Mouse (Mus musculus) liver, embryonic 14.5 days (tissue): ENCODE measurements at regions not wholly inside any gene's neighbourhood (a gene's known extent, or its start where the extent isn't known, plus 50 kb on each side); places are given as distances from the start of the nearest gene placed in this dataset.
A peak's percentile ranks its signal among the peaks of the same experiment; 100 is the strongest.

ENCODE experiments used
- ATAC-seq: fragments of 200-750 bp; cut with Nextera tagmentation; 2 replicates; pipeline ENCODE4 v1.8.0; 2017; ENCODE audit warnings: moderate number of reproducible peaks, mild to moderate bottlenecking, moderate library complexity; ENCODE audit not compliant: insufficient read depth
- DNase-seq, 3 experiments: peaks; one replicate each; pipeline ENCODE4 v3.0.0-alpha.2; 2012 to 2013; ENCODE audit warnings: low read depth in 3 of 3, low spot score in 3 of 3
- H3K27ac ChIP-seq: fragments of 300-500 bp; sonication (generic); 2 replicates; pipeline ENCODE4 v1.5.1; 2014; ENCODE audit warnings: moderate library complexity, mild to moderate bottlenecking, control low read depth, inconsistent platforms
- H3K27me3 ChIP-seq: fragments of 300-500 bp; sonication (generic); 2 replicates; pipeline ENCODE4 v1.6.1; 2014; ENCODE audit warnings: mild to moderate bottlenecking, low read length, moderate library complexity; ENCODE audit not compliant: control insufficient read depth, insufficient read depth
- H3K36me3 ChIP-seq: fragments of 300-500 bp; sonication (generic); replicated peaks from 2 replicates; pipeline ENCODE4 v1.6.1; 2014; ENCODE audit warnings: low read depth; ENCODE audit not compliant: control insufficient read depth, insufficient read depth
- H3K4me1 ChIP-seq, 2 experiments: fragments of 200-500 bp in 1 of 2; fragments of 300-500 bp in 1 of 2; sonication (generic) in 1 of 2; replicated peaks; 2 replicates each; pipeline ENCODE4 v1.6.1; 2012 to 2014; ENCODE audit warnings: antibody characterized with exemption in 1 of 2, inconsistent platforms in 1 of 2, low read length in 1 of 2; ENCODE audit not compliant: control insufficient read depth in 2 of 2, insufficient read depth in 2 of 2
- H3K4me2 ChIP-seq: fragments of 300-500 bp; sonication (generic); 2 replicates; pipeline ENCODE4 v1.6.1; 2014; ENCODE audit warnings: low read depth, mild to moderate bottlenecking, control low read depth, moderate library complexity
- H3K4me3 ChIP-seq, 2 experiments: fragments of 200-500 bp in 1 of 2; fragments of 300-500 bp in 1 of 2; sonication (generic) in 1 of 2; 2 replicates each; pipeline ENCODE4 v1.5.1; 2012 to 2014; ENCODE audit warnings: low read depth in 2 of 2, low read length in 2 of 2, mild to moderate bottlenecking in 2 of 2, control low read depth in 1 of 2, inconsistent platforms in 1 of 2, moderate library complexity in 1 of 2; ENCODE audit not compliant: insufficient read depth in 1 of 2
- H3K9ac ChIP-seq: fragments of 300-500 bp; sonication (generic); replicated peaks from 2 replicates; pipeline ENCODE4 v1.6.1; 2014; ENCODE audit warnings: mild to moderate bottlenecking, control low read depth, moderate library complexity
- H3K9me3 ChIP-seq: fragments of 300-500 bp; sonication (generic); 2 replicates; pipeline ENCODE4 v1.6.1; 2016; ENCODE audit warnings: low read length, mixed read lengths; ENCODE audit not compliant: control insufficient read depth
- CTCF ChIP-seq: IDR thresholded peaks from 2 replicates; pipeline ENCODE4 v1.5.1; 2016; ENCODE audit warnings: antibody characterized with exemption, low read depth, control low read depth
- EP300 ChIP-seq: IDR thresholded peaks from 2 replicates; pipeline ENCODE4 v1.6.1; 2016; ENCODE audit warnings: antibody characterized with exemption, low read depth
- WGBS: fragments of 180-500 bp; shearing (Covaris S2); extraction: QIAGEN DNeasy Blood & Tissue Kit; methylation state at CpG from one replicate; pipeline ENCODE4 v1.1.7; 2014; ENCODE audit not compliant: insufficient replicate concordance; 5-methylcytosine and 5-hydroxymethylcytosine counted together

- no peak for DNase-seq
- 64% methylated on average over 5 of the region's 5 CpGs for WGBS
- H3K27ac ChIP-seq = no peak overlapping the region
- ATAC-seq = no peak
- no peak for TF ChIP-seq EP300
- TF ChIP-seq CTCF = no peak
- H3K9ac ChIP-seq = no peak overlapping the region
- no peaks in the 10 kb centered on the region for H3K27me3 ChIP-seq
- H3K36me3 ChIP-seq = no peaks in the 10 kb centered on the region
- no peaks in the 10 kb centered on the region for H3K4me1 ChIP-seq
- no peak overlapping the region for H3K4me3 ChIP-seq
- H3K4me2 ChIP-seq = no peak overlapping the region
- no peaks in the 10 kb centered on the region for H3K9me3 ChIP-seq
Observed at GRCm38 (mm10) chr13:60445164-60445563, 156.6 kb upstream of the Dapk1 start.

GRCm38 (mm10) chr13:60446926-60447325, 154.8 kb upstream of the Dapk1 start:
- Histone ChIP-seq H3K9me3 (no peaks in the 10 kb centered on the region), H3K27ac (no peak overlapping the region), H3K4me2 (no peak overlapping the region), H3K4me3 (no peak overlapping the region), H3K27me3 (no peaks in the 10 kb centered on the region), H3K4me1 (no peaks in the 10 kb centered on the region), H3K36me3 (no peaks in the 10 kb centered on the region), H3K9ac (no peak overlapping the region)
- ATAC-seq = no peak
- TF ChIP-seq CTCF (no peak), EP300 (no peak)
- DNase-seq = no peak
- 39% methylated on average over 5 of the region's 5 CpGs for WGBS

- no peaks in the 10 kb centered on the region for H3K27me3 ChIP-seq
- H3K36me3 ChIP-seq = no peaks in the 10 kb centered on the region
- no peak overlapping the region for H3K9ac ChIP-seq
- H3K4me2 ChIP-seq = no peak overlapping the region
- no peak overlapping the region for H3K4me3 ChIP-seq
- peaks cover 3 to 12% of the 10 kb centered on the region in 2 experiments for H3K4me1 ChIP-seq
- ATAC-seq (no peak), DNase-seq (no peak)
- 58% methylated on average over 10 of the region's 10 CpGs for WGBS
- H3K9me3 ChIP-seq = no peaks in the 10 kb centered on the region
- no peak for TF ChIP-seq CTCF
- no peak overlapping the region for H3K27ac ChIP-seq
Observed at GRCm38 (mm10) chr13:60450721-60451506, 150.8 kb upstream of the Dapk1 start.

GRCm38 (mm10) chr13:60453821-60454483, 147.8 kb upstream of the Dapk1 start:
- ATAC-seq (peak; percentile 72), DNase-seq (peak in 1 of 3 experiments; percentile 16)
- Histone ChIP-seq H3K36me3 (no peaks in the 10 kb centered on the region), H3K9me3 (no peaks in the 10 kb centered on the region), H3K4me2 (0 out of 2 replicates have a peak overlapping the region, but pooled peaks have one; percentile 6), H3K27ac (no peak overlapping the region), H3K4me3 (no peak overlapping the region), H3K9ac (no peak overlapping the region; the same call in 1 of the 2 replicates), H3K27me3 (no peaks in the 10 kb centered on the region), H3K4me1 (peaks cover 3 to 12% of the 10 kb centered on the region in 2 experiments)
- TF ChIP-seq EP300 (0 out of 2 replicates have a peak, but pooled peaks have one; percentile 19), CTCF (no peak)
- 24% methylated on average over 9 of the region's 9 CpGs for WGBS

GRCm38 (mm10) chr13:60455033-60455619, 146.6 kb upstream of the Dapk1 start:
- Histone ChIP-seq H3K36me3 (no peaks in the 10 kb centered on the region), H3K4me2 (no peak overlapping the region), H3K9me3 (no peaks in the 10 kb centered on the region), H3K4me3 (no peak overlapping the region), H3K4me1 (peaks cover 3 to 12% of the 10 kb centered on the region in 2 experiments), H3K27ac (no peak overlapping the region), H3K9ac (no peak overlapping the region), H3K27me3 (no peaks in the 10 kb centered on the region)
- TF ChIP-seq CTCF (no peak), EP300 (no peak)
- 31% methylated on average over 15 of the region's 15 CpGs for WGBS
- DNase-seq = no peak
- no peak for ATAC-seq
